Comparison of ENCODE assay signal across 8 mouse cellular contexts in genomic region chr7:29905966-29906681, GRCm38 (mm10). TPM values are rescaled to one million over a fixed set of nuclear protein-coding genes. Genes with fewer than 3 reads are reported as not detected.
DNase-seq lines count a peak whose midpoint lies in the region; ATAC-seq and TF ChIP-seq lines count a peak whose summit lies in the region.

TSS of gene Zfp27 (minus strand) at chr7:29906572.

- H3K4me2 ChIP-seq in forebrain, embryonic 11.5 days (ENCODE audit: low read depth, low read length, severe bottlenecking): peak within 1 kb of the TSS; percentile 78
- peak within 1 kb of the TSS; percentile 85 for H3K4me2 ChIP-seq in heart, embryonic 16.5 days (ENCODE audit: low read depth, low read length)
- H3K4me2 ChIP-seq in liver, embryonic 15.5 days: peak within 1 kb of the TSS; percentile 83
- H3K4me2 ChIP-seq in neural tube, embryonic 13.5 days: peak within 1 kb of the TSS; percentile 65

- H3K4me3 ChIP-seq in E14TG2a.4 (replicated peaks; ENCODE audit: low read length): peak within 1 kb of the TSS; percentile 81
- peak within 1 kb of the TSS; percentile 40 for H3K4me3 ChIP-seq in forebrain, embryonic 11.5 days (ENCODE audit: low read depth, low read length)
- peak within 1 kb of the TSS; percentile 70 for H3K4me3 ChIP-seq in heart, embryonic 16.5 days (ENCODE audit: low read length)
- peak within 1 kb of the TSS; percentile 70 for H3K4me3 ChIP-seq in liver, embryonic 15.5 days (replicated peaks)
- peak within 1 kb of the TSS; percentile 54 for H3K4me3 ChIP-seq in neural tube, embryonic 13.5 days
- H3K4me3 ChIP-seq in testis, adult 2 months (ENCODE audit: control insufficient read depth, low read depth, low read length): peak within 1 kb of the TSS; percentile 95

- TF ChIP-seq POLR2A in testis, adult 2 months (IDR thresholded peaks at IDR 0.05; ENCODE audit: control insufficient read depth, low read depth, low read length): no peak

- no peaks in the 10 kb centered on the region for H3K27me3 ChIP-seq in E14TG2a.4 (ENCODE audit: insufficient read depth, low read length)
- H3K27me3 ChIP-seq in forebrain, embryonic 11.5 days (ENCODE audit: control insufficient read depth, insufficient read depth, low read length): no peaks in the 10 kb centered on the region
- H3K27me3 ChIP-seq in heart, embryonic 16.5 days (ENCODE audit: control insufficient read depth, insufficient read depth, low read length): no peaks in the 10 kb centered on the region
- H3K27me3 ChIP-seq in liver, embryonic 15.5 days: no peaks in the 10 kb centered on the region
- H3K27me3 ChIP-seq in neural tube, embryonic 13.5 days: no peaks in the 10 kb centered on the region
- H3K27me3 ChIP-seq in testis, adult 2 months (ENCODE audit: control insufficient read depth, insufficient read depth, low read length): no peaks in the 10 kb centered on the region

- peak within 1 kb of the TSS; percentile 98 for H3K27ac ChIP-seq in forebrain, embryonic 11.5 days (ENCODE audit: low read depth, low read length)
- peak within 1 kb of the TSS; percentile 98 for H3K27ac ChIP-seq in heart, embryonic 16.5 days (ENCODE audit: low read length)
- H3K27ac ChIP-seq in liver, embryonic 15.5 days (replicated peaks): peak within 1 kb of the TSS; percentile 87
- peak within 1 kb of the TSS; percentile 99 for H3K27ac ChIP-seq in neural tube, embryonic 13.5 days (replicated peaks)
- peak within 1 kb of the TSS; percentile 94 for H3K27ac ChIP-seq in testis, adult 2 months (ENCODE audit: control insufficient read depth, insufficient read depth, low read depth, low read length)

- peak within 1 kb of the TSS; percentile 80 for H3K9ac ChIP-seq in forebrain, embryonic 11.5 days (ENCODE audit: low read length)
- peak within 1 kb of the TSS; percentile 84 for H3K9ac ChIP-seq in heart, embryonic 16.5 days (ENCODE audit: low read length)
- H3K9ac ChIP-seq in liver, embryonic 15.5 days: peak within 1 kb of the TSS; percentile 62
- H3K9ac ChIP-seq in neural tube, embryonic 13.5 days: peak within 1 kb of the TSS; percentile 77

- TF ChIP-seq CTCF in E14TG2a.4 (conservative IDR thresholded peaks at IDR 0.05; ENCODE audit: low read length): no peak
- TF ChIP-seq CTCF in testis, adult 2 months (IDR thresholded peaks at IDR 0.05; ENCODE audit: control insufficient read depth, insufficient read depth, insufficient replicate concordance, low read depth, low read length): no peak

- no peaks in the 10 kb centered on the region for H3K9me3 ChIP-seq in E14TG2a.4 (ENCODE audit: low read length)
- no peaks in the 10 kb centered on the region for H3K9me3 ChIP-seq in forebrain, embryonic 11.5 days (ENCODE audit: control insufficient read depth, low read length)
- H3K9me3 ChIP-seq in heart, embryonic 16.5 days (replicated peaks; ENCODE audit: control insufficient read depth, low read length): no peaks in the 10 kb centered on the region
- H3K9me3 ChIP-seq in liver, embryonic 15.5 days (replicated peaks): no peaks in the 10 kb centered on the region
- H3K9me3 ChIP-seq in neural tube, embryonic 13.5 days: no peaks in the 10 kb centered on the region

- H3K36me3 ChIP-seq in E14TG2a.4 (ENCODE audit: insufficient read depth, low read length): peaks cover 4% of the 10 kb centered on the region; the same call in 1 of the 2 replicates
- H3K36me3 ChIP-seq in forebrain, embryonic 11.5 days (ENCODE audit: control insufficient read depth, insufficient read depth, low read length): no peaks in the 10 kb centered on the region; the same call in 1 of the 2 replicates
- H3K36me3 ChIP-seq in heart, embryonic 16.5 days (ENCODE audit: control insufficient read depth, insufficient read depth): peaks cover 13% of the 10 kb centered on the region
- H3K36me3 ChIP-seq in liver, embryonic 15.5 days (replicated peaks): 0 out of 2 replicates have a peak, but pooled peaks cover 7% of the 10 kb centered on the region
- peaks cover 25% of the 10 kb centered on the region for H3K36me3 ChIP-seq in neural tube, embryonic 13.5 days
- no peaks in the 10 kb centered on the region for H3K36me3 ChIP-seq in testis, adult 2 months (ENCODE audit: control insufficient read depth, insufficient read depth, low read length)

- peaks cover 64% of the 10 kb centered on the region for H3K4me1 ChIP-seq in E14TG2a.4 (replicated peaks; ENCODE audit: low read depth, low read length)
- 0 out of 2 replicates have a peak, but pooled peaks cover 4% of the 10 kb centered on the region for H3K4me1 ChIP-seq in forebrain, embryonic 11.5 days (replicated peaks; ENCODE audit: control insufficient read depth, insufficient read depth, low read length)
- H3K4me1 ChIP-seq in heart, embryonic 16.5 days (ENCODE audit: control insufficient read depth, insufficient read depth, low read length): peaks cover 18% of the 10 kb centered on the region
- peaks cover 14% of the 10 kb centered on the region for H3K4me1 ChIP-seq in liver, embryonic 15.5 days (replicated peaks)
- H3K4me1 ChIP-seq in neural tube, embryonic 13.5 days (replicated peaks): peaks cover 29% of the 10 kb centered on the region
- H3K4me1 ChIP-seq in testis, adult 2 months (ENCODE audit: control insufficient read depth, insufficient read depth, low read length): peaks cover 9% of the 10 kb centered on the region

- peak; percentile 50 for DNase-seq in c-Kit-positive CD71-positive TER-119-negative erythroid progenitor cells, embryonic 14.5 days (ENCODE audit: low read depth)
- DNase-seq in forebrain, embryonic 11.5 days (ENCODE audit: low spot score): peak; percentile 91
- DNase-seq in kidney, postnatal 36 days: peak; percentile 78 to 88

- ATAC-seq in forebrain, embryonic 11.5 days (replicated peaks; ENCODE audit: low FRiP score): peak; percentile 79
- ATAC-seq in heart, embryonic 16.5 days (replicated peaks; ENCODE audit: extremely low read depth, insufficient read depth, low FRiP score): peak; percentile 67
- ATAC-seq in liver, embryonic 15.5 days (ENCODE audit: insufficient read depth): peak; percentile 62
- peak; percentile 85 for ATAC-seq in neural tube, embryonic 13.5 days (ENCODE audit: low read depth)

- under 1% methylated on average over 22 of the region's 22 CpGs for WGBS in forebrain, embryonic 11.5 days
- under 1% methylated on average over 22 of the region's 22 CpGs for WGBS in heart, embryonic 16.5 days
- WGBS in liver, embryonic 15.5 days (ENCODE audit: insufficient replicate concordance): under 1% methylated on average over 22 of the region's 22 CpGs
- 1% methylated on average over 22 of the region's 22 CpGs for WGBS in neural tube, embryonic 13.5 days

RNA-seq across cellular contexts. Expression of gene Zfp27, which starts in this region (rescaled TPM):
- 12.4 and 13.7 TPM in 2 replicates for polyA plus RNA-seq in forebrain, embryonic 11.5 days (2014; fragmentation: Nextera tagmentation; extraction: Ambion mirVana)
- 8.5 and 9.6 TPM in 2 replicates for polyA plus RNA-seq in heart, embryonic 16.5 days (2015; fragmentation: Nextera tagmentation; extraction: Ambion mirVana)
- 1.4 and 1.7 TPM in 2 replicates for polyA plus RNA-seq in liver, embryonic 15.5 days (2015; fragmentation: Nextera tagmentation; extraction: Ambion mirVana)
- polyA plus RNA-seq in neural tube, embryonic 13.5 days (2015; fragmentation: Nextera tagmentation; extraction: Ambion mirVana): 17.1 and 17.6 TPM in 2 replicates
- polyA plus RNA-seq in testis, adult 2 months (2012; rRNA removed): 0.95 and 1.6 TPM in 2 replicates

Comparison
In these comparisons a context has a peak if more than half of its experiments do, and no peak if none do; other contexts are left out.
1. Peak in every context shown above with its lines: DNase-seq, ATAC-seq, H3K4me3 ChIP-seq and H3K27ac ChIP-seq.
2. H3K4me3 ChIP-seq: peak in every context shown above with its lines; median percentile 95 in testis, adult 2 months; 81 in E14TG2a.4; 70 in heart, embryonic 16.5 days; 70 in liver, embryonic 15.5 days; 54 in neural tube, embryonic 13.5 days; 40 in forebrain, embryonic 11.5 days.